In the genomic region with DNA sequence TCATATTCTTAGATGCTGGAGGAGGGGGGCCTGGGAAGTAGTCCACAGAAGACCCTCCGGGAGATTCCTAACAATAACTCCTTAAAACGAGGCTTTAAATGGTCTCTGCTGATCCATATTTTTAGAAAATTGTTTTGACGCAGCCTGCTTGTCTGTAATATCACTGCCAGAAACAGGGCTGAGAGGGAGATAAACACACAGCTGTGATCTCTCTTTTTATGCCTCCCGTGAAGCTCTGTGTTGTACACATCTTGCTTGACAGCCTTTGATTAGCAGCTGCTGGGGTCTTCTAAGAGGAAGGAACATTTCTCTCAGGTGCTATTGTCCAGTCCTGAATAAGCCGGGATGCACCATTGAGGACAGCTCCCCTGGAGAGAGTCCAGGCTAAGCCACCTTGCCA, we compare ENCODE assay signal across 23 mouse cellular contexts.
DNase-seq lines count a peak whose midpoint lies in the region; ATAC-seq and TF ChIP-seq lines count a peak whose summit lies in the region.
"Had no signal": no experiment of that assay in that cellular context is flagged by ENCODE, and none has a peak within 500 bp of the region (broad histone marks: within the 10 kb centered on the region; RNA-seq: fewer than 3 reads in every experiment).

No protein-coding gene starts in this region.

- H3K4me3 ChIP-seq in forebrain, embryonic 14.5 days (ENCODE audit: low read depth, low read length) = no peak overlapping the region
- no peak overlapping the region for H3K4me3 ChIP-seq in forebrain, embryonic 13.5 days
- no peak overlapping the region for H3K4me3 ChIP-seq in gastrocnemius, adult 2 months
- H3K4me3 ChIP-seq in hindbrain, embryonic 13.5 days = no peak overlapping the region
- H3K4me3 ChIP-seq in hindbrain, postnatal 0 days (ENCODE audit: low read length) = no peak overlapping the region
- no peak overlapping the region for H3K4me3 ChIP-seq in midbrain, embryonic 15.5 days
- no peak overlapping the region for H3K4me3 ChIP-seq in midbrain, embryonic 10.5 days
- H3K4me3 ChIP-seq: embryonic facial prominence, embryonic 15.5 days; erythroblast, embryonic 14.5 days; heart, embryonic 13.5 days; intestine, embryonic 15.5 days had no signal

- no peak overlapping the region for H3K27ac ChIP-seq in forebrain, embryonic 14.5 days (ENCODE audit: low read depth, low read length)
- H3K27ac ChIP-seq in forebrain, embryonic 13.5 days = no peak overlapping the region; the same call in 1 of the 2 replicates
- 0 out of 2 replicates have a peak overlapping the region, but pooled peaks have one; percentile 24 for H3K27ac ChIP-seq in gastrocnemius, adult 2 months
- peak overlapping the region; percentile 15 for H3K27ac ChIP-seq in hindbrain, embryonic 13.5 days
- H3K27ac ChIP-seq in hindbrain, postnatal 0 days = no peak overlapping the region
- H3K27ac ChIP-seq in midbrain, embryonic 15.5 days = 0 out of 2 replicates have a peak overlapping the region, but pooled peaks have one; percentile 5
- no peak overlapping the region for H3K27ac ChIP-seq in midbrain, embryonic 10.5 days (replicated peaks)
- H3K27ac ChIP-seq: embryonic facial prominence, embryonic 15.5 days; heart, embryonic 13.5 days; intestine, embryonic 15.5 days had no signal

- peak; percentile 36 for DNase-seq in forebrain, embryonic 14.5 days (ENCODE audit: low spot score)
- no peak for DNase-seq in gastrocnemius, adult 2 months
- no peak for DNase-seq in gastrocnemius, postnatal 14 days
- DNase-seq in hindbrain, postnatal 0 days (ENCODE audit: low spot score) = no peak
- DNase-seq in midbrain, embryonic 10.5 days (ENCODE audit: low spot score) = no peak
- DNase-seq: adrenal gland, adult 8-10 months; adrenal gland, postnatal 36 days; B cell, adult 2 months; cerebellum, adult 11 months; cerebellum, adult 8-10 months; cerebellum, postnatal 14 days; embryo, embryonic 11 days; heart, postnatal 4 days; kidney, adult 2 months had no signal

- 67% methylated on average over 5 of the region's 5 CpGs for WGBS in forebrain, embryonic 14.5 days
- WGBS in forebrain, embryonic 13.5 days = 70% methylated on average over 5 of the region's 5 CpGs
- 72% methylated on average over 5 of the region's 5 CpGs for WGBS in hindbrain, embryonic 13.5 days
- WGBS in hindbrain, postnatal 0 days = 57% methylated on average over 5 of the region's 5 CpGs
- WGBS in midbrain, embryonic 15.5 days = 53% methylated on average over 5 of the region's 5 CpGs
- WGBS in midbrain, embryonic 10.5 days = 82% methylated on average over 5 of the region's 5 CpGs

- TF ChIP-seq CTCF in gastrocnemius, adult 2 months (IDR thresholded peaks at IDR 0.05) = no peak
- TF ChIP-seq CTCF in hindbrain, postnatal 0 days (IDR thresholded peaks at IDR 0.05; ENCODE audit: low read depth) = no peak

- H3K9me3 ChIP-seq in forebrain, embryonic 14.5 days (replicated peaks; ENCODE audit: control insufficient read depth, low read length) = no peaks in the 10 kb centered on the region
- H3K9me3 ChIP-seq in forebrain, embryonic 13.5 days (replicated peaks) = no peaks in the 10 kb centered on the region
- H3K9me3 ChIP-seq in hindbrain, embryonic 13.5 days = no peaks in the 10 kb centered on the region
- H3K9me3 ChIP-seq in hindbrain, postnatal 0 days (ENCODE audit: low read length) = no peaks in the 10 kb centered on the region
- no peaks in the 10 kb centered on the region for H3K9me3 ChIP-seq in midbrain, embryonic 15.5 days
- no peaks in the 10 kb centered on the region for H3K9me3 ChIP-seq in midbrain, embryonic 10.5 days (replicated peaks)
- H3K9me3 ChIP-seq: embryonic facial prominence, embryonic 15.5 days; heart, embryonic 13.5 days; intestine, embryonic 15.5 days had no signal

- H3K4me1 ChIP-seq in forebrain, embryonic 14.5 days (ENCODE audit: control insufficient read depth, insufficient read depth, low read length) = peaks cover 5% of the 10 kb centered on the region
- peaks cover 13% of the 10 kb centered on the region for H3K4me1 ChIP-seq in forebrain, embryonic 13.5 days
- peaks cover 26% of the 10 kb centered on the region for H3K4me1 ChIP-seq in hindbrain, embryonic 13.5 days (replicated peaks)
- H3K4me1 ChIP-seq in hindbrain, postnatal 0 days (ENCODE audit: insufficient read depth, low read length) = no peaks in the 10 kb centered on the region
- peaks cover 20% of the 10 kb centered on the region for H3K4me1 ChIP-seq in midbrain, embryonic 15.5 days
- peaks cover 25% of the 10 kb centered on the region for H3K4me1 ChIP-seq in midbrain, embryonic 10.5 days
- H3K4me1 ChIP-seq: intestine, embryonic 15.5 days had no signal

- no peak overlapping the region for H3K9ac ChIP-seq in forebrain, embryonic 14.5 days (ENCODE audit: low read length)
- no peak overlapping the region for H3K9ac ChIP-seq in forebrain, embryonic 13.5 days
- no peak overlapping the region for H3K9ac ChIP-seq in hindbrain, embryonic 13.5 days
- H3K9ac ChIP-seq in hindbrain, postnatal 0 days (replicated peaks; ENCODE audit: low read length) = no peak overlapping the region
- no peak overlapping the region for H3K9ac ChIP-seq in midbrain, embryonic 15.5 days
- H3K9ac ChIP-seq: embryonic facial prominence, embryonic 15.5 days; heart, embryonic 13.5 days; intestine, embryonic 15.5 days had no signal

- H3K4me2 ChIP-seq in forebrain, embryonic 14.5 days (ENCODE audit: low read length) = no peak overlapping the region
- no peak overlapping the region for H3K4me2 ChIP-seq in forebrain, embryonic 13.5 days
- H3K4me2 ChIP-seq in hindbrain, embryonic 13.5 days = no peak overlapping the region
- no peak overlapping the region for H3K4me2 ChIP-seq in hindbrain, postnatal 0 days (ENCODE audit: low read depth, low read length)
- no peak overlapping the region for H3K4me2 ChIP-seq in midbrain, embryonic 15.5 days
- H3K4me2 ChIP-seq: embryonic facial prominence, embryonic 15.5 days; heart, embryonic 13.5 days; intestine, embryonic 15.5 days had no signal

- no peak for ATAC-seq in forebrain, embryonic 14.5 days
- ATAC-seq in forebrain, embryonic 13.5 days = no peak
- no peak for ATAC-seq in hindbrain, embryonic 13.5 days (ENCODE audit: low FRiP score)
- no peak for ATAC-seq in hindbrain, postnatal 0 days
- ATAC-seq in midbrain, embryonic 15.5 days (replicated peaks) = no peak
- ATAC-seq: CD4-positive, CD25-positive, alpha-beta regulatory T cell, adult 4 months; intestine, embryonic 15.5 days had no signal

- intact Hi-C loops in gastrocnemius, adult 2 months (cut with DNase I) = no loop called here
- intact Hi-C loops in gastrocnemius, postnatal 14 days (cut with DNase I; ENCODE audit: low total_unique reads) = no loop called here

- H3K27me3 ChIP-seq in forebrain, embryonic 14.5 days (replicated peaks; ENCODE audit: control insufficient read depth, insufficient read depth, low read length) = no peaks in the 10 kb centered on the region
- no peaks in the 10 kb centered on the region for H3K27me3 ChIP-seq in forebrain, embryonic 13.5 days
- no peaks in the 10 kb centered on the region for H3K27me3 ChIP-seq in hindbrain, embryonic 13.5 days
- no peaks in the 10 kb centered on the region for H3K27me3 ChIP-seq in hindbrain, postnatal 0 days (ENCODE audit: insufficient read depth, low read length)
- no peaks in the 10 kb centered on the region for H3K27me3 ChIP-seq in midbrain, embryonic 15.5 days (replicated peaks)
- H3K27me3 ChIP-seq in midbrain, embryonic 10.5 days (ENCODE audit: low read depth, poor library complexity, severe bottlenecking) = no peaks in the 10 kb centered on the region
- H3K27me3 ChIP-seq: embryonic facial prominence, embryonic 15.5 days; heart, embryonic 13.5 days; intestine, embryonic 15.5 days had no signal

- no peaks in the 10 kb centered on the region for H3K36me3 ChIP-seq in forebrain, embryonic 14.5 days (ENCODE audit: control insufficient read depth, insufficient read depth, low read length)
- H3K36me3 ChIP-seq in forebrain, embryonic 13.5 days (ENCODE audit: poor library complexity, severe bottlenecking) = no peaks in the 10 kb centered on the region
- H3K36me3 ChIP-seq in hindbrain, embryonic 13.5 days = no peaks in the 10 kb centered on the region
- H3K36me3 ChIP-seq in hindbrain, postnatal 0 days (ENCODE audit: insufficient read depth, low read length) = no peaks in the 10 kb centered on the region
- no peaks in the 10 kb centered on the region for H3K36me3 ChIP-seq in midbrain, embryonic 15.5 days (replicated peaks)
- no peaks in the 10 kb centered on the region for H3K36me3 ChIP-seq in midbrain, embryonic 10.5 days
- H3K36me3 ChIP-seq: embryonic facial prominence, embryonic 15.5 days; G1E; intestine, embryonic 15.5 days had no signal

Comparison
In these comparisons a context has a peak if more than half of its experiments do, and no peak if none do; other contexts are left out.
1. H3K27ac ChIP-seq: peak in gastrocnemius, adult 2 months (single experiment), hindbrain, embryonic 13.5 days (single experiment) and midbrain, embryonic 15.5 days (single experiment); none in forebrain, embryonic 14.5 days (single experiment), forebrain, embryonic 13.5 days (single experiment), hindbrain, postnatal 0 days (single experiment) and midbrain, embryonic 10.5 days (single experiment).